Mouse (Mus musculus) heart, postnatal 0 days (tissue): ENCODE data around the gene Smim20. TPM values are rescaled to one million over a fixed set of nuclear protein-coding genes. Genes with fewer than 3 reads are reported as not detected.

Experiments
- ATAC-seq: fragments of 200-750 bp; cut with Nextera tagmentation; 2 replicates; pipeline ENCODE4 v1.8.0; 2017; ENCODE audit warnings: low read depth, moderate number of reproducible peaks, moderate library complexity; ENCODE audit not compliant: insufficient read depth
- DNase-seq: peaks from one replicate; pipeline ENCODE4 v3.0.0-alpha.2; 2016; ENCODE audit warnings: low spot score
- H3K27ac ChIP-seq: fragments of 300-500 bp; sonication (generic); 2 replicates; pipeline ENCODE4 v1.5.1; 2014; ENCODE audit warnings: low read depth, mild to moderate bottlenecking
- H3K27me3 ChIP-seq: fragments of 300-500 bp; sonication (generic); 2 replicates; pipeline ENCODE4 v1.6.1; 2014; ENCODE audit warnings: low read length, mixed read lengths; ENCODE audit not compliant: control insufficient read depth, insufficient read depth
- H3K36me3 ChIP-seq: fragments of 300-500 bp; sonication (generic); replicated peaks from 2 replicates; pipeline ENCODE4 v1.6.1; 2014; ENCODE audit warnings: low read length, mixed read lengths; ENCODE audit not compliant: control insufficient read depth, insufficient read depth
- H3K4me1 ChIP-seq: fragments of 300-500 bp; sonication (generic); 2 replicates; pipeline ENCODE4 v1.6.1; 2014; ENCODE audit warnings: antibody characterized with exemption; ENCODE audit not compliant: control insufficient read depth, insufficient read depth
- H3K4me2 ChIP-seq: fragments of 300-500 bp; sonication (generic); 2 replicates; pipeline ENCODE4 v1.6.1; 2014; ENCODE audit warnings: low read depth, mild to moderate bottlenecking, low read length, moderate library complexity
- H3K4me3 ChIP-seq: fragments of 300-500 bp; sonication (generic); 2 replicates; pipeline ENCODE4 v1.5.1; 2014; ENCODE audit warnings: low read depth, low read length
- H3K9ac ChIP-seq: fragments of 300-500 bp; sonication (generic); replicated peaks from 2 replicates; pipeline ENCODE4 v1.6.1; 2014; ENCODE audit warnings: low read depth, low read length, mixed read lengths
- H3K9me3 ChIP-seq: fragments of 300-500 bp; sonication (generic); replicated peaks from 2 replicates; pipeline ENCODE4 v1.6.1; 2016; ENCODE audit warnings: low read length; ENCODE audit not compliant: control insufficient read depth
- CTCF ChIP-seq: IDR thresholded peaks from 2 replicates; pipeline ENCODE4 v1.5.1; 2016; ENCODE audit warnings: antibody characterized with exemption, control low read depth, low read depth
- EP300 ChIP-seq: IDR thresholded peaks from 2 replicates; pipeline ENCODE4 v1.6.1; 2016; ENCODE audit warnings: antibody characterized with exemption, low read depth
- WGBS: fragments of 180-500 bp; shearing (Covaris S2); extraction: QIAGEN DNeasy Blood & Tissue Kit; methylation state at CpG from one replicate; pipeline ENCODE4 v1.1.7; 2014; 5-methylcytosine and 5-hydroxymethylcytosine counted together
- polyA plus RNA-seq: library from polyadenylated mRNA; unstranded; fragments of >200 nt; fragmentation: Nextera tagmentation; extraction: Ambion mirVana; gene quantifications from 2 replicates; pipeline ENCODE4 v1.2.1, GENCODE M21; 2015
- total RNA-seq: library from RNA; depleted of rRNA; stranded (reverse); fragments of >200 nt; gene quantifications from 2 replicates; pipeline ENCODE4 v1.2.3, GENCODE M21; 2014; ENCODE audit warnings: low replicate concordance

Gene Smim20
- total and polyA plus RNA-seq, 2 experiments from 2014 or later = 163 to 218 TPM

DNA sequence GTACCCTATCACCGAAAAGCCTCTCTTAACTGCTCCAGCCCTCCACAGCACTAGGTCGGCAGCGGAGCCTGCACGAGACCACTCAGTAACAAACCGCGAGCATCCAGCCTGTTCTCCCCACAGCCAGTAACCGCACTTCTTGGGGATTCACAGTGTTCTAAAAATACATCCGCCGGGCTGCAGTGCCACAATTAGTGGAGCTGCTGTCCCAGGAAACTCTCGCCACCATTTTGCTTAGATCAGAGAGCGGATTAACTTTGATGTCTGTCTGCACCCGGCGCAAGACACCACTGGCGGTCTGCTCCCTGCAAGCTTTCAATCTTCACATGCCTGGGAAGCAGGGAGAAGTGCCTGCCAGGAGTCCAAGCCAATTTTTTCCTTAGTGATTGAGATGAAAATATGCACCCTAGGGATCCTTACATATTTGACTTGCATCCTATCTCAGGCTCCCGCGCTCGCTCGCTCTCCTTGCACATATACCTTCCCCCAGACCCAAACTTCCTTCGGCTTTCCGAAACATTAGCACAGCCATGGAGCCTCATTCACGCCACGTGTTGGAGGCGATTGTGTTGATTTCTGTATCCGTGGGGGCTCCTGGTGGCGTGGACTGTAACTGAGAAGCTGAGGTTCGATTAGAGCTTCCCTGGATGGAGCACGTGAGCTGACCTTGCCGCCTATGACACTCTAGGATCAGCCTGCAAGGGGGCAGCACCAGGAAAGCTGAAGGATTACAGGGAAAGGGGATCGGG is 8.7 kb upstream of the Smim20 start:
- Histone ChIP-seq H3K4me3 (peak overlapping the region; percentile 40), H3K27me3 (no peaks in the 10 kb centered on the region), H3K4me1 (peaks cover 8% of the 10 kb centered on the region), H3K4me2 (peak overlapping the region; percentile 67), H3K27ac (no peak overlapping the region), H3K9me3 (no peaks in the 10 kb centered on the region), H3K36me3 (no peaks in the 10 kb centered on the region), H3K9ac (peak overlapping the region; percentile 31)
- DNase-seq (peak; percentile 57), ATAC-seq (peak; percentile 58)
- WGBS = 2% methylated on average over 29 of the region's 29 CpGs
- TF ChIP-seq EP300 = no peak

DNA sequence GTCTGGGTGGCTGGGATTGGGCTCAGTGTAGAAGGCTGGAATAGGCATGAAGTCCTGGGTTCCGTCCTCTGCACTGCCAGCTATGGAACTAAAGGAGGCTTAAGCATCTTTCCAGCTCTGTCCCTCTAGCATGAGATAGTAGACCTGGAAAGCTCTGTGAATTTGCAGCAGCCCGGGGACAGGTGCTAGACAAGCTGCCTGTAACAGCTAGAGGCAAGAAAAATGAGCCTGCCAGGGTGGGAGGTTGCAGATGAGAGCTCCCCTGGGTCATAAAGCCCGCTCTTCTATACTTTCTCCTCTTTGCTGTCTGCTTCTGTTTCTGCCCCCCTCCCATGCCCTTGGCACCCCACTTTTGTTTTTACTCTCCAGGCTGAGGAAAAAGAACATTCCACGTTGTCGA is 7.0 kb upstream of the Smim20 start:
- H3K27ac ChIP-seq = no peak overlapping the region
- 70% methylated on average over 5 of the region's 5 CpGs for WGBS
- H3K4me3 ChIP-seq = no peak overlapping the region
- no peaks in the 10 kb centered on the region for H3K27me3 ChIP-seq
- H3K9me3 ChIP-seq = no peaks in the 10 kb centered on the region
- TF ChIP-seq EP300 (no peak), CTCF (no peak)
- no peaks in the 10 kb centered on the region for H3K36me3 ChIP-seq
- H3K4me2 ChIP-seq = no peak overlapping the region
- H3K9ac ChIP-seq = no peak overlapping the region
- DNase-seq (no peak), ATAC-seq (no peak)
- peaks cover 8% of the 10 kb centered on the region for H3K4me1 ChIP-seq

DNA sequence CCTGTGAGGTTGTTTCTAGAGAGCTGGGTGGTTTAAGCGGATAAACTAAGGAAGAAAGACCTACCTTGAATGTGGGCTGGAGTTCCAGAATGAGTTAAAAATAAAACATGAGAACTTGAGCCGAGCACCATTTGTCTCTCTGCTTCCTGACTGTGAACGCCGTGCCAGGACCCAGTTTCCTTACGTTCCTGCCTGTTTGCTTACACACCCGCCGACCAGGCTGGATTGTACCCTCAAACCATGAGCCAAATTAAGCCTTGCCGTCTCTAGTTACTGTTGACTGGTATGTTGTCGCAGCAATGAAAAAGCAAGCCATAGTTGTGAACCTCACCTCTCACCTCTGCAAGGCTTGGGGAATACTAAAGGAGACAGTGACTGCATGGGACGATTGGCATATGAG is 4.9 kb upstream of the Smim20 start:
- no peak for TF ChIP-seq CTCF
- no peak for TF ChIP-seq EP300
- no peaks in the 10 kb centered on the region for H3K36me3 ChIP-seq
- no peak overlapping the region for H3K9ac ChIP-seq
- 59% methylated on average over 10 of the region's 10 CpGs for WGBS
- no peak overlapping the region for H3K4me2 ChIP-seq
- H3K27me3 ChIP-seq = no peaks in the 10 kb centered on the region
- H3K9me3 ChIP-seq = no peaks in the 10 kb centered on the region
- no peak for DNase-seq
- no peak for ATAC-seq
- H3K27ac ChIP-seq = no peak overlapping the region
- no peak overlapping the region for H3K4me3 ChIP-seq
- H3K4me1 ChIP-seq = peaks cover 11% of the 10 kb centered on the region

DNA sequence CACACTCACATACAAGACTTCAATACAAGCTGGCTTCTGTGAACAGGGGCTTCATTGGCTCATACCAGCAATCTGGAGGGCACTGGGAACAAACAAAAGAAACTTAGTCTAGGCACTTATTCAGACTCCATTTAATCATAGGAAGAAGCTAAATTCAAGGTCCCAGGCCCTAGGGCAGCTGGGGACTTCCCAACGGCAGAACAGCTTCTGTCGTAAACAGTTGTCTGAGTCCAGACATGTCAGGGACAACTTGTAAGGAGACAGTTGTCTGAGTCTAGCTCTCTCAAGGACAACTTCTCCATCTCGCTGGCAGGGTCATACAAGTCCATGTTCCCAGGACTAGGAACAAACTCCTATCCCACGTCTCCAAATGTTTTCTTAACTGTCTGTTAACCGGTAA is 2.8 kb upstream of the Smim20 start:
- H3K4me1 ChIP-seq = peaks cover 20% of the 10 kb centered on the region
- H3K27ac ChIP-seq = no peak overlapping the region
- 74% methylated on average over 5 of the region's 5 CpGs for WGBS
- no peak overlapping the region for H3K9ac ChIP-seq
- no peak for TF ChIP-seq CTCF
- TF ChIP-seq EP300 = no peak
- H3K27me3 ChIP-seq = no peaks in the 10 kb centered on the region
- H3K4me3 ChIP-seq = no peak overlapping the region
- H3K36me3 ChIP-seq = no peaks in the 10 kb centered on the region
- no peak for DNase-seq
- no peak overlapping the region for H3K4me2 ChIP-seq
- ATAC-seq = no peak
- H3K9me3 ChIP-seq = no peaks in the 10 kb centered on the region

DNA sequence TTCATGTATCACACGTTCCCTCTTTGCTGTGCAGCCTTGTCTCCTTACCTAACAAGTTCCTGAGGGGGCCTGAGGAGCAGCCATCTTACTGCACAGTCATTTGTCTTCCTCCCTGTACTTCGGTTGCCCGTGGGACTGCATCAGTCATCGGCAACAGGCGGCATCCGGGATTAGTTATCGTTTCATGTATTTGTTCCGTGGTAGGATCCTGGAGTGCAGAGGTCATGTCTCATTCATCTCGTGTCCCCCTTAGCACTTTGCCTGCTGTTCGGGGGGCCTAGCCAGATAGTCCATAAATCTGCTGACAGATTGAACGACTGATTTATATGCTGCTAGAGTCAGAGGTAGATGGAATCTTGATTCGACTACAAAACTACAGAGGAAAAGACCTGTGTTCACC is 1.1 kb upstream of the Smim20 start:
- TF ChIP-seq CTCF (no peak), EP300 (no peak)
- no peak for ATAC-seq
- WGBS = 90% methylated on average over 12 of the region's 12 CpGs

DNA sequence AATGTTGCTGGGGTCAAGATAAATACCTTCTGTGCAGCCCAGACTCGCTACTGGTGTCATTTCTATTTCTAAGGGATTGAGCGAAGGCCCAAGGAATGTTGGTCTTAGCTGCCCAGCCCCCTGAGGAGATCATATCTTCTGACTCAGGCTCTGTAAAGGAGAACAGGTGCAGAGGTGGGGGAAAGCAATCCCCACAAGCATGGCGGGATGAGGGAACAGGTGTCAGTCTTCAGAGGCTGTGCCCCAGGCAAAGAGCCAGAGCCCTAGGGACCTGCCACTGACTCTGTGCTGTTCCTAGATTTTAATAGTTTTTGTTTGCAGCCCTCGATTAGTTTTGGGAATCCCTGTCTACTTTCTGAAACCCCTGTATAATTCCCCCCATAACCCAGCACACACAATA is 702 bp upstream of the Smim20 start:
- no peak for TF ChIP-seq EP300
- no peak for TF ChIP-seq CTCF
- Histone ChIP-seq H3K4me1 (peaks cover 37% of the 10 kb centered on the region), H3K9me3 (no peaks in the 10 kb centered on the region), H3K9ac (no peak overlapping the region), H3K27ac (peak overlapping the region; percentile 94; the same call in 1 of the 2 replicates), H3K36me3 (no peaks in the 10 kb centered on the region), H3K4me2 (no peak overlapping the region), H3K4me3 (no peak overlapping the region), H3K27me3 (no peaks in the 10 kb centered on the region)
- no peak for DNase-seq
- ATAC-seq = no peak
- 84% methylated on average over 4 of the region's 4 CpGs for WGBS

More for the DNA sequence above, 1.1 kb upstream of the Smim20 start:
- Histone ChIP-seq H3K27me3 (no peaks in the 10 kb centered on the region), H3K4me1 (peaks cover 33% of the 10 kb centered on the region), H3K36me3 (no peaks in the 10 kb centered on the region), H3K9ac (no peak overlapping the region), H3K9me3 (no peaks in the 10 kb centered on the region), H3K4me3 (no peak overlapping the region), H3K4me2 (no peak overlapping the region), H3K27ac (no peak overlapping the region)
- no peak for DNase-seq
